Mouse (Mus musculus) spleen, adult 12 weeks (tissue): ENCODE measurements around the gene Gm9837.

Experiments
- DNase-seq: peaks from one replicate; pipeline ENCODE4 v3.0.0; 2022; ENCODE audit warnings: low spot score

The Gm9837 gene

GRCm38 (mm10) chr11:53469968-53470695, at the start of gene Gm9837:
Gm9837 (minus strand) TSS chr11:53470479.
- DNase-seq, result peak; percentile 75

GRCm38 (mm10) chr11:53519207-53520121, 49.2 kb upstream of the Gm9837 start, which contains the start of gene Sept8:
Sept8 (plus strand) TSS chr11:53519257.
- DNase-seq, result peak; percentile 73

- peak; percentile 33 for DNase-seq
Observed at GRCm38 (mm10) chr11:53518759-53519158, 48.5 kb upstream of the Gm9837 start.

GRCm38 (mm10) chr11:53516775-53517627, 46.7 kb upstream of the Gm9837 start:
- no peak for DNase-seq

GRCm38 (mm10) chr11:53510351-53510750, 40.1 kb upstream of the Gm9837 start:
- DNase-seq, result no peak

GRCm38 (mm10) chr11:53508591-53508990, 38.3 kb upstream of the Gm9837 start:
- no peak for DNase-seq

GRCm38 (mm10) chr11:53508152-53508551, 37.9 kb upstream of the Gm9837 start:
- no peak for DNase-seq

- DNase-seq, result no peak
Observed at GRCm38 (mm10) chr11:53507098-53507805, 37.0 kb upstream of the Gm9837 start.

GRCm38 (mm10) chr11:53505026-53505663, 34.9 kb upstream of the Gm9837 start:
- no peak for DNase-seq

GRCm38 (mm10) chr11:53504376-53504775, 34.1 kb upstream of the Gm9837 start:
- DNase-seq, result no peak

- DNase-seq, result no peak
Observed at GRCm38 (mm10) chr11:53503738-53504137, 33.5 kb upstream of the Gm9837 start.

GRCm38 (mm10) chr11:53502039-53502765, 31.9 kb upstream of the Gm9837 start:
- no peak for DNase-seq

- no peak for DNase-seq
Observed at GRCm38 (mm10) chr11:53500569-53500968, 30.3 kb upstream of the Gm9837 start.

GRCm38 (mm10) chr11:53496946-53497345, 26.7 kb upstream of the Gm9837 start:
- no peak for DNase-seq

- no peak for DNase-seq
Observed at GRCm38 (mm10) chr11:53495417-53495816, 25.1 kb upstream of the Gm9837 start.

GRCm38 (mm10) chr11:53493243-53493955, 23.1 kb upstream of the Gm9837 start:
- DNase-seq, result no peak

GRCm38 (mm10) chr11:53491954-53492401, 21.7 kb upstream of the Gm9837 start:
- DNase-seq, result no peak

GRCm38 (mm10) chr11:53489421-53489820, 19.1 kb upstream of the Gm9837 start:
- DNase-seq, result no peak

GRCm38 (mm10) chr11:53489007-53489406, 18.7 kb upstream of the Gm9837 start:
- no peak for DNase-seq
